Mouse (Mus musculus) forebrain, postnatal 0 days (tissue): ENCODE results near the gene Nit1. TPM values are rescaled to one million over a fixed set of nuclear protein-coding genes. Genes with fewer than 3 reads are reported as not detected.

ENCODE experiments used
- ATAC-seq: fragments of 200-750 bp; cut with Nextera tagmentation; 2 replicates; pipeline ENCODE4 v1.8.0; 2017; ENCODE audit warnings: mild to moderate bottlenecking, moderate library complexity
- DNase-seq: peaks from one replicate; pipeline ENCODE4 v3.0.0-alpha.2; 2015
- H3K27ac ChIP-seq: fragments of 300-500 bp; sonication (generic); 2 replicates; pipeline ENCODE4 v1.5.1; 2014; ENCODE audit warnings: low read depth, mild to moderate bottlenecking, antibody characterized with exemption, low read length, moderate library complexity, mixed read lengths
- H3K27me3 ChIP-seq: fragments of 300-500 bp; sonication (generic); 2 replicates; pipeline ENCODE4 v1.6.1; 2014; ENCODE audit warnings: mild to moderate bottlenecking, low read length, mixed read lengths; ENCODE audit not compliant: insufficient read depth
- H3K36me3 ChIP-seq: fragments of 300-500 bp; sonication (generic); 2 replicates; pipeline ENCODE4 v1.6.1; 2014; ENCODE audit warnings: mild to moderate bottlenecking, moderate library complexity; ENCODE audit not compliant: insufficient read depth
- H3K4me1 ChIP-seq: fragments of 300-500 bp; sonication (generic); 2 replicates; pipeline ENCODE4 v1.6.1; 2014; ENCODE audit warnings: antibody characterized with exemption; ENCODE audit not compliant: insufficient read depth
- H3K4me2 ChIP-seq: fragments of 300-500 bp; sonication (generic); 2 replicates; pipeline ENCODE4 v1.6.1; 2014; ENCODE audit warnings: low read depth, mild to moderate bottlenecking, moderate library complexity
- H3K4me3 ChIP-seq: fragments of 300-500 bp; sonication (generic); 2 replicates; pipeline ENCODE4 v1.5.1; 2014; ENCODE audit warnings: low read depth, low read length, mixed read lengths
- H3K9ac ChIP-seq: fragments of 300-500 bp; sonication (generic); 2 replicates; pipeline ENCODE4 v1.6.1; 2014; ENCODE audit warnings: mild to moderate bottlenecking
- H3K9me3 ChIP-seq: fragments of 300-500 bp; sonication (generic); 2 replicates; pipeline ENCODE4 v1.6.1; 2016; ENCODE audit warnings: low read length
- CTCF ChIP-seq: sonication (generic); IDR thresholded peaks from 2 replicates; pipeline ENCODE4 v1.5.1; 2016; ENCODE audit warnings: antibody characterized with exemption, control low read depth, low read depth
- WGBS: fragments of 180-500 bp; shearing (Covaris S2); extraction: QIAGEN DNeasy Blood & Tissue Kit; methylation state at CpG from one replicate; pipeline ENCODE4 v1.1.7; 2014; 5-methylcytosine and 5-hydroxymethylcytosine counted together
- polyA plus RNA-seq: library from polyadenylated mRNA; unstranded; fragments of >200 nt; fragmentation: Nextera tagmentation; extraction: Ambion mirVana; gene quantifications from 2 replicates; pipeline ENCODE4 v1.2.1, GENCODE M21; 2015
- total RNA-seq: library from RNA; depleted of rRNA; stranded (reverse); fragments of >200 nt; gene quantifications from 2 replicates; pipeline ENCODE4 v1.2.3, GENCODE M21; 2014; rRNA removed

Nit1 gene
- total and polyA plus RNA-seq, 2 experiments from 2014 or later, result 47.6 to 48.1 TPM

- Histone ChIP-seq H3K27ac (peak within 1 kb of the TSS; percentile 94), H3K9ac (peak within 1 kb of the TSS; percentile 87), H3K36me3 (peaks cover 4% of the 10 kb centered on the region; the same call in 1 of the 2 replicates), H3K9me3 (no peaks in the 10 kb centered on the region), H3K27me3 (peaks cover 6% of the 10 kb centered on the region; the same call in 1 of the 2 replicates), H3K4me2 (peak within 1 kb of the TSS; percentile 53), H3K4me3 (peak within 1 kb of the TSS; percentile 63), H3K4me1 (peaks cover 8% of the 10 kb centered on the region)
- WGBS, result 1% methylated on average over 42 of the region's 42 CpGs
- DNase-seq (peak; percentile 93), ATAC-seq (peak; percentile 89)
- peak; percentile 51 for TF ChIP-seq CTCF
Measured at GRCm38 (mm10) chr1:171294298-171295062, 51.0 kb downstream of the Nit1 start, which contains the start of gene Ufc1. Gene Ufc1 (minus strand): TSS chr1:171295024.

DNA sequence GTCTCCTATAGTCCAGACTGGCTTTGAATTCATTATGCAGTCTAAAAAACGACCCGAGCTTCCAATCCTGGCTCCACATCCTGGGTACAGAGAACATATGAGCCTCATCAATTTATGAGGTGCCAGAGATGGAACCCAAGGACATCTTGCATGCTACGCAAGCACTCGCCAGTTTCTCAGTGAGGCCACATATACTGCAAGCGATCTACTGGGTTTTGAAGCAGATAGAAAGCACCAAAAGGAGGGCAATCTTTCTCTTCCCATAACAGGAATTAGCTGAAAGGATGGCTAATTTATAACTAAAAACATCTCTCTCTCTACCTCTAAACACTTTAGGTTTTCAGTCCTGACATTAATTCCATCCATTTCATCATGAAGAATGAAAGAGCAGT lies 51.5 kb downstream of the Nit1 start:
- H3K9me3 ChIP-seq, result no peaks in the 10 kb centered on the region
- ATAC-seq (peak; percentile 30; the same call in 1 of the 2 replicates), DNase-seq (no peak)
- peaks cover 8% of the 10 kb centered on the region for H3K4me1 ChIP-seq
- peak overlapping the region; percentile 87 for H3K9ac ChIP-seq
- H3K27me3 ChIP-seq, result peaks cover 6% of the 10 kb centered on the region; the same call in 1 of the 2 replicates
- WGBS, result 34% methylated on average over 5 of the region's 5 CpGs
- peak overlapping the region; percentile 63 for H3K4me3 ChIP-seq
- no peak for TF ChIP-seq CTCF
- peaks cover 8% of the 10 kb centered on the region for H3K36me3 ChIP-seq
- peak overlapping the region; percentile 94 for H3K27ac ChIP-seq
- peak overlapping the region; percentile 53 for H3K4me2 ChIP-seq

DNA sequence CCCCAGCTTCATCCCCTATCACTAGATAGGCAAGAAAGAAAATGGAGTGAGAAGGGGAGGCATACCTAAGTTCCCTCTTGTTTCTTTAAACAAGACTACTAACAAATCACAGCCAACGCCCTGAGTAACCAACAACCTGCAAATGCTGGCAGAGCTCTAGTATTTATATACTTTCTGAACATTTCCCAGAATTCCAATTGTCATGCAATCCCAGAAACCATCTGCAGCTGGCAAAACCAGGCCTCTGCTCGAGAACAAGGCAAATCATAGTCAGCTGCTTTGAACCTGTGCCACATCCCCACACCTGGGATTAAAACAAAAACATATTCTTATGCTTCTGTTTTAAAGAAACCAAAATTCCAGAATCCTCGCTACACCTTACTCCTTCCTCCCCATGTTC lies 52.1 kb downstream of the Nit1 start:
- H3K27ac ChIP-seq, result peak overlapping the region; percentile 94; the same call in 1 of the 2 replicates

GRCm38 (mm10) chr1:171288328-171288727 lies 57.1 kb downstream of the Nit1 start:
- ATAC-seq (no peak), DNase-seq (no peak)
- no peaks in the 10 kb centered on the region for H3K9me3 ChIP-seq
- H3K27ac ChIP-seq, result peak overlapping the region; percentile 86
- peaks cover 35% of the 10 kb centered on the region for H3K36me3 ChIP-seq
- H3K27me3 ChIP-seq, result no peaks in the 10 kb centered on the region
- 0 out of 2 replicates have a peak overlapping the region, but pooled peaks have one; percentile 59 for H3K4me2 ChIP-seq
- WGBS, result 67% methylated on average over 4 of the region's 4 CpGs
- H3K4me1 ChIP-seq, result peaks cover 7% of the 10 kb centered on the region
- no peak for TF ChIP-seq CTCF
- no peak overlapping the region for H3K4me3 ChIP-seq
- no peak overlapping the region for H3K9ac ChIP-seq

More for the DNA sequence above, 52.1 kb downstream of the Nit1 start:
- peak overlapping the region; percentile 87; the same call in 1 of the 2 replicates for H3K9ac ChIP-seq
- H3K36me3 ChIP-seq, result peaks cover 13% of the 10 kb centered on the region
- H3K4me2 ChIP-seq, result peak overlapping the region; percentile 53
- no peaks in the 10 kb centered on the region for H3K9me3 ChIP-seq
- peaks cover 8% of the 10 kb centered on the region for H3K4me1 ChIP-seq
- H3K27me3 ChIP-seq, result peaks cover 6% of the 10 kb centered on the region; the same call in 1 of the 2 replicates
- TF ChIP-seq CTCF, result no peak
- ATAC-seq (no peak), DNase-seq (no peak)
- H3K4me3 ChIP-seq, result peak overlapping the region; percentile 63; the same call in 1 of the 2 replicates
- 79% methylated on average over 3 of the region's 3 CpGs for WGBS

Other genes with a start within 250 kb of the Nit1 start
- 1.7 and 2.4 TPM in 2 replicates for gene Cfap126, start 231.7 kb downstream of the Nit1 start, total RNA-seq
- gene Cfap126, start 231.7 kb downstream of the Nit1 start, polyA plus RNA-seq, result 11.7 and 13.7 TPM in 2 replicates
- 195 and 197 TPM in 2 replicates for gene Sdhc, start 195.0 kb downstream of the Nit1 start, total RNA-seq
- gene Sdhc, start 195.0 kb downstream of the Nit1 start, polyA plus RNA-seq, result 285 and 302 TPM in 2 replicates
- gene Mpz, start 194.9 kb downstream of the Nit1 start, total RNA-seq, result 0.38 TPM in 1 of 2 replicates, not detected in the other
- gene Mpz, start 194.9 kb downstream of the Nit1 start, polyA plus RNA-seq, result 0.30 and 0.67 TPM in 2 replicates
- gene Pcp4l1, start 149.4 kb downstream of the Nit1 start, total RNA-seq, result 12.3 and 16.2 TPM in 2 replicates
- gene Pcp4l1, start 149.4 kb downstream of the Nit1 start, polyA plus RNA-seq, result 31.4 and 33.4 TPM in 2 replicates
- gene Nr1i3, start 131.7 kb downstream of the Nit1 start, total RNA-seq, result not detected in 2 replicates
- gene Nr1i3, start 131.7 kb downstream of the Nit1 start, polyA plus RNA-seq, result 0.16 and 0.19 TPM in 2 replicates
- 46.5 and 62.7 TPM in 2 replicates for gene Tomm40l, start 123.1 kb downstream of the Nit1 start, total RNA-seq
- 39.8 and 41.7 TPM in 2 replicates for gene Tomm40l, start 123.1 kb downstream of the Nit1 start, polyA plus RNA-seq
- 0.92 and 2.0 TPM in 2 replicates for gene Apoa2, start 120.6 kb downstream of the Nit1 start, total RNA-seq
- 2.7 and 4.0 TPM in 2 replicates for gene Apoa2, start 120.6 kb downstream of the Nit1 start, polyA plus RNA-seq
- gene Fcer1g, start 111.3 kb downstream of the Nit1 start, total RNA-seq, result 7.6 and 11.2 TPM in 2 replicates
- 33.2 and 37.9 TPM in 2 replicates for gene Fcer1g, start 111.3 kb downstream of the Nit1 start, polyA plus RNA-seq
- 4.5 and 5.9 TPM in 2 replicates for gene Adamts4, start 95.2 kb downstream of the Nit1 start, total RNA-seq
- gene Adamts4, start 95.2 kb downstream of the Nit1 start, polyA plus RNA-seq, result 2.6 and 5.6 TPM in 2 replicates
- 203 and 270 TPM in 2 replicates for gene Ndufs2, start 94.3 kb downstream of the Nit1 start, total RNA-seq
- 219 and 243 TPM in 2 replicates for gene Ndufs2, start 94.3 kb downstream of the Nit1 start, polyA plus RNA-seq
- 75.1 and 99.3 TPM in 2 replicates for gene B4galt3, start 75.3 kb downstream of the Nit1 start, total RNA-seq
- gene B4galt3, start 75.3 kb downstream of the Nit1 start, polyA plus RNA-seq, result 104 and 115 TPM in 2 replicates
- gene Ppox, start 64.5 kb downstream of the Nit1 start, total RNA-seq, result 26.6 and 30.6 TPM in 2 replicates
- gene Ppox, start 64.5 kb downstream of the Nit1 start, polyA plus RNA-seq, result 21.1 and 23.3 TPM in 2 replicates
- 56.8 and 66.5 TPM in 2 replicates for gene Usp21, start 57.7 kb downstream of the Nit1 start, total RNA-seq
- 66.4 and 80.4 TPM in 2 replicates for gene Usp21, start 57.7 kb downstream of the Nit1 start, polyA plus RNA-seq
- 96.6 and 123 TPM in 2 replicates for gene Ufc1, start 50.6 kb downstream of the Nit1 start, total RNA-seq
- 133 and 150 TPM in 2 replicates for gene Ufc1, start 50.6 kb downstream of the Nit1 start, polyA plus RNA-seq
- gene Dedd, start 16.5 kb downstream of the Nit1 start, total RNA-seq, result 22.5 and 31.1 TPM in 2 replicates
- 42.2 and 44.6 TPM in 2 replicates for gene Dedd, start 16.5 kb downstream of the Nit1 start, polyA plus RNA-seq
- 18.2 and 27.0 TPM in 2 replicates for gene Pfdn2, start within 50 bp of the Nit1 start, total RNA-seq
- 143 and 146 TPM in 2 replicates for gene Pfdn2, start within 50 bp of the Nit1 start, polyA plus RNA-seq
- gene Klhdc9, start 15.2 kb upstream of the Nit1 start, total RNA-seq, result 4.3 and 5.0 TPM in 2 replicates
- gene Klhdc9, start 15.2 kb upstream of the Nit1 start, polyA plus RNA-seq, result 5.1 and 6.9 TPM in 2 replicates
- gene Nectin4, start 24.5 kb upstream of the Nit1 start, total RNA-seq, result 1.0 and 2.0 TPM in 2 replicates
- gene Nectin4, start 24.5 kb upstream of the Nit1 start, polyA plus RNA-seq, result 1.3 and 1.8 TPM in 2 replicates
- gene Arhgap30, start 43.3 kb upstream of the Nit1 start, total RNA-seq, result 0.69 and 0.81 TPM in 2 replicates
- gene Arhgap30, start 43.3 kb upstream of the Nit1 start, polyA plus RNA-seq, result 0.53 and 0.65 TPM in 2 replicates
- 168 and 183 TPM in 2 replicates for gene Usf1, start 65.7 kb upstream of the Nit1 start, total RNA-seq
- gene Usf1, start 65.7 kb upstream of the Nit1 start, polyA plus RNA-seq, result 198 and 200 TPM in 2 replicates
- gene Tstd1, start 73.2 kb upstream of the Nit1 start, total RNA-seq, result 1.3 and 2.0 TPM in 2 replicates
- gene Tstd1, start 73.2 kb upstream of the Nit1 start, polyA plus RNA-seq, result 1.9 and 3.1 TPM in 2 replicates
- 3.6 and 6.2 TPM in 2 replicates for gene F11r, start 91.9 kb upstream of the Nit1 start, total RNA-seq
- gene F11r, start 91.9 kb upstream of the Nit1 start, polyA plus RNA-seq, result 4.6 and 7.8 TPM in 2 replicates
- 12.2 and 13.4 TPM in 2 replicates for gene Alyref2, start 157.8 kb upstream of the Nit1 start, total RNA-seq
- gene Alyref2, start 157.8 kb upstream of the Nit1 start, polyA plus RNA-seq, result 17.5 and 20.8 TPM in 2 replicates
- gene Itln1, start 189.6 kb upstream of the Nit1 start, total RNA-seq, result not detected in 2 replicates
- gene Itln1, start 189.6 kb upstream of the Nit1 start, polyA plus RNA-seq, result not detected in 2 replicates
- gene Cd244a, start 213.5 kb upstream of the Nit1 start, total RNA-seq, result not detected in 2 replicates
- gene Cd244a, start 213.5 kb upstream of the Nit1 start, polyA plus RNA-seq, result not detected in 2 replicates